Mouse (Mus musculus): ENCODE results near the gene Cdc42se2. TPM values are rescaled to one million over a fixed set of nuclear protein-coding genes. Genes with fewer than 3 reads are reported as not detected.

Cdc42se2 gene
- polyA plus RNA-seq, 1 experiment: 118 TPM

GRCm38 (mm10) chr11:54791458-54791857 lies 4.0 kb upstream of the Cdc42se2 start:
- no peak for DNase-seq (ENCODE audit: low read depth)
- TF ChIP-seq CTCF (IDR thresholded peaks at IDR 0.05; ENCODE audit: borderline replicate concordance, extremely low read depth, insufficient read depth, insufficient read length) (no peak), POLR2A (IDR thresholded peaks at IDR 0.05; ENCODE audit: borderline replicate concordance, extremely low read depth, insufficient read depth, insufficient read length, poor library complexity, severe bottlenecking) (no peak)

- peak; percentile 83 for DNase-seq (ENCODE audit: low read depth)
- TF ChIP-seq CTCF (IDR thresholded peaks at IDR 0.05; ENCODE audit: borderline replicate concordance, extremely low read depth, insufficient read depth, insufficient read length): no peak
- TF ChIP-seq POLR2A (IDR thresholded peaks at IDR 0.05; ENCODE audit: borderline replicate concordance, extremely low read depth, insufficient read depth, insufficient read length, poor library complexity, severe bottlenecking): no peak
These were observed 502 bp downstream of the Cdc42se2 start for GRCm38 (mm10) chr11:54786858-54787487.

GRCm38 (mm10) chr11:54785566-54785965 lies 1.9 kb downstream of the Cdc42se2 start:
- DNase-seq (ENCODE audit: low read depth): no peak
- TF ChIP-seq POLR2A (IDR thresholded peaks at IDR 0.05; ENCODE audit: borderline replicate concordance, extremely low read depth, insufficient read depth, insufficient read length, poor library complexity, severe bottlenecking): no peak
- no peak for TF ChIP-seq CTCF (IDR thresholded peaks at IDR 0.05; ENCODE audit: borderline replicate concordance, extremely low read depth, insufficient read depth, insufficient read length)

GRCm38 (mm10) chr11:54784436-54784835 lies 3.0 kb downstream of the Cdc42se2 start:
- no peak for DNase-seq (ENCODE audit: low read depth)
- TF ChIP-seq CTCF (IDR thresholded peaks at IDR 0.05; ENCODE audit: borderline replicate concordance, extremely low read depth, insufficient read depth, insufficient read length) (no peak), POLR2A (IDR thresholded peaks at IDR 0.05; ENCODE audit: borderline replicate concordance, extremely low read depth, insufficient read depth, insufficient read length, poor library complexity, severe bottlenecking) (no peak)

GRCm38 (mm10) chr11:54782253-54782652 lies 5.2 kb downstream of the Cdc42se2 start:
- DNase-seq (ENCODE audit: low read depth): no peak
- TF ChIP-seq POLR2A (IDR thresholded peaks at IDR 0.05; ENCODE audit: borderline replicate concordance, extremely low read depth, insufficient read depth, insufficient read length, poor library complexity, severe bottlenecking): no peak
- no peak for TF ChIP-seq CTCF (IDR thresholded peaks at IDR 0.05; ENCODE audit: borderline replicate concordance, extremely low read depth, insufficient read depth, insufficient read length)

GRCm38 (mm10) chr11:54779946-54780345 lies 7.5 kb downstream of the Cdc42se2 start:
- DNase-seq (ENCODE audit: low read depth): no peak
- TF ChIP-seq CTCF (IDR thresholded peaks at IDR 0.05; ENCODE audit: borderline replicate concordance, extremely low read depth, insufficient read depth, insufficient read length): no peak
- no peak for TF ChIP-seq POLR2A (IDR thresholded peaks at IDR 0.05; ENCODE audit: borderline replicate concordance, extremely low read depth, insufficient read depth, insufficient read length, poor library complexity, severe bottlenecking)

GRCm38 (mm10) chr11:54778131-54778844 lies 9.2 kb downstream of the Cdc42se2 start:
- no peak for TF ChIP-seq CTCF (IDR thresholded peaks at IDR 0.05; ENCODE audit: borderline replicate concordance, extremely low read depth, insufficient read depth, insufficient read length)
- TF ChIP-seq POLR2A (IDR thresholded peaks at IDR 0.05; ENCODE audit: borderline replicate concordance, extremely low read depth, insufficient read depth, insufficient read length, poor library complexity, severe bottlenecking): no peak
- DNase-seq (ENCODE audit: low read depth): no peak

GRCm38 (mm10) chr11:54777387-54778130 lies 9.9 kb downstream of the Cdc42se2 start:
- no peak for TF ChIP-seq POLR2A (IDR thresholded peaks at IDR 0.05; ENCODE audit: borderline replicate concordance, extremely low read depth, insufficient read depth, insufficient read length, poor library complexity, severe bottlenecking)
- TF ChIP-seq CTCF (IDR thresholded peaks at IDR 0.05; ENCODE audit: borderline replicate concordance, extremely low read depth, insufficient read depth, insufficient read length): no peak

GRCm38 (mm10) chr11:54776735-54777333 lies 10.6 kb downstream of the Cdc42se2 start:
- no peak for DNase-seq (ENCODE audit: low read depth)
- TF ChIP-seq POLR2A (IDR thresholded peaks at IDR 0.05; ENCODE audit: borderline replicate concordance, extremely low read depth, insufficient read depth, insufficient read length, poor library complexity, severe bottlenecking) (no peak), CTCF (IDR thresholded peaks at IDR 0.05; ENCODE audit: borderline replicate concordance, extremely low read depth, insufficient read depth, insufficient read length) (no peak)

More at GRCm38 (mm10) chr11:54777387-54778130, 9.9 kb downstream of the Cdc42se2 start:
- no peak for DNase-seq (ENCODE audit: low read depth)

GRCm38 (mm10) chr11:54776367-54776701 lies 11.1 kb downstream of the Cdc42se2 start:
- DNase-seq (ENCODE audit: low read depth): no peak
- TF ChIP-seq POLR2A (IDR thresholded peaks at IDR 0.05; ENCODE audit: borderline replicate concordance, extremely low read depth, insufficient read depth, insufficient read length, poor library complexity, severe bottlenecking) (no peak), CTCF (IDR thresholded peaks at IDR 0.05; ENCODE audit: borderline replicate concordance, extremely low read depth, insufficient read depth, insufficient read length) (no peak)

All from brain, embryonic 14.5 days (tissue).